Mouse (Mus musculus): ENCODE data around the gene Tpcn1. TPM values are rescaled to one million over a fixed set of nuclear protein-coding genes. Genes with fewer than 3 reads are reported as not detected.

Gene Tpcn1
- total RNA-seq, 4 experiments from 2014 or later = 32.5 to 41.9 (median 34.2) TPM

DNA sequence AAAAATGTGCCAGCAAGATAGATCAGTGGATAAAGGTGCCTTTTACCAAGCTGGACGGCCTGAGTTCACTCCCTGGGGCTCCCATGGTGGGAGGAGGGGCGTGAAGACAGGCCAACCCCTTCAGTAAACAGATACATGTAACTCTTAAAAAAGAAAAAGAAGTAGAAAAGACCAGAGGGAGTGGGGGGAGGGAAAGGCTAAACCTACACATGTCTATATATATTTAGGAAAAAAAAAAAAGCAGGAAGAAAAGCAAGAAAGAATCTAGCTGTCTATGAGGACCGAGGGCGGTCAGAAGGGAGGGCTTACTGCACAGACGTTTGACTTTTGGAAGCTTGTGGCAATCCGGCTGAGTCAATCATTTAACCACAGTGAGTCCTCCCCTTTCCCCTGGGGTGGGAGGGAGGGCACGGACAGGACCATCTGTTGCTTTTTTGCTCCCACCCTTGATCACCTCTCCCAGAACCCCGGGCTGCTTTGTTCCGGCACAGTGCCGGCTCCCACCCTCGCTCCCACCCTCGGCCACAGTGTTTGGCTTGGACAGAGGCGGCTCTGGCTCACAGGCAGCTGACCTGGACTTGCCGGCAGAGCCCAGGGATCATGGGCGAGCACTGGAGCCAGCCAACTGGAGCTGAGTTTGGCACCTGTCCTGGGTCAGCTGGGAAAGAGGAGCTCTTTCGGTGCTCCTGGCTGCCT, 27.7 kb downstream of the Tpcn1 start:
- DNase-seq (ENCODE audit: low spot score in 2 of 2) = peak in 1 of 2 experiments; percentile 52

- DNase-seq (ENCODE audit: low spot score in 2 of 2) = no peak
These were observed 28.3 kb downstream of the Tpcn1 start for GRCm38 (mm10) chr5:120560129-120560615.

DNA sequence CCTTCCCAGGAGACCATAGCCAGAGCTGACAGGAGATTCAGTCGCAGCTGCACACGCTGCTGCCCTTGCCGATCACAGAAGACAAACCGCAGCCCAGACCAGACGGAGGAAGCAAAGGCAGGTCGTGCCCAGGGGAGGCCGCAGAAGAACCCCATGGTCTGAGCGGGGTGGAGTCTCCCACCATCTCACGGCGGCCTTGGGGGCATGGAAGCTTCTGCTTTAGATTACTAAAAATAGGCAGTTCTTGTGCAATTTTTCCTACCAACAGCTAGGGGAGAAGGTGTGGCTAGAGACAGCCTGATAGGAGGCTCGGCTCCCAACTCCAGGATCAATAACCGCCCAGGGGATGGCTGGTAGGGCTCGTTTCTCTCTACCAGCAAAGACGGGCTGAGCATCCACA, 29.7 kb downstream of the Tpcn1 start:
- DNase-seq (ENCODE audit: low spot score in 2 of 2) = no peak

DNA sequence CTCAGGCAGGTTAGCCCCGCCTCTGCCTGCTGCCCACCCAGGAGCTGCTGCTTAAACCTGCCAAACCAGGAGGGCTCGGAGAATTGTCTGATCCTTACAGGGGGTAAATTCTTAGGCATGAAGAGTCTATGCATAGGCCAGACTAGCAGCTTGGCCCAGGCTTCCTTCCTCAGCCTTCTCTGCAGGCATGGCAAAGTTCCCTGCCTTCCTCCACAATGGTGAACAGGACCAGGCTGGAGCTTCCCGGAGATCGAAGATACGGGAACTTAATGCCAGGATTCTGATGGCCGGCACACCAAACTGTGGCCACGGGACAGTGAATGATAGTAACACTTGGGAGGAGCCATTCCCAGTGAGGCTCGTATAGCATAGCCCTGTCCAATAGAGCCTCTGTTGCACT, 30.4 kb downstream of the Tpcn1 start:
- DNase-seq (ENCODE audit: low spot score in 2 of 2) = no peak

- no peak for DNase-seq (ENCODE audit: low spot score in 2 of 2)
These were observed 32.6 kb downstream of the Tpcn1 start for GRCm38 (mm10) chr5:120555871-120556270.

DNA sequence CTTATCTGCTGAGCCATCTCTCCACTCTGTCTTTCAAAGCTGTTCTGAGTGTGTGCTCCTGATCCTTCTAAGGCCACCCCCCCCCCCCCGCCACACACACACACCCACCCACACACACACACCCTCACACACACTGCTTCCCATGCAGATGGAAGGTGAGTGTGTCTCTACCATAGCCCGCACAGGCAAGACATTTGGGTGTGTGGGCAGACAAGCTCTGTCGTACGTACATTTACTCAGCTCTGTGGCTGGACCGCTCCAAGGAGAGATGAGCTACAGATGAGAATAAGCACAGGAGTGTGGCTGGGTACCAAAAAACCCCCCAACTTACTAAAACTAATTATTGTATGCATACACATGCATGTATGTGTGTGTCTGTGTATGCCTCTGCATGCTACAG, 37.8 kb downstream of the Tpcn1 start:
- DNase-seq (ENCODE audit: low spot score in 2 of 2) = no peak

DNA sequence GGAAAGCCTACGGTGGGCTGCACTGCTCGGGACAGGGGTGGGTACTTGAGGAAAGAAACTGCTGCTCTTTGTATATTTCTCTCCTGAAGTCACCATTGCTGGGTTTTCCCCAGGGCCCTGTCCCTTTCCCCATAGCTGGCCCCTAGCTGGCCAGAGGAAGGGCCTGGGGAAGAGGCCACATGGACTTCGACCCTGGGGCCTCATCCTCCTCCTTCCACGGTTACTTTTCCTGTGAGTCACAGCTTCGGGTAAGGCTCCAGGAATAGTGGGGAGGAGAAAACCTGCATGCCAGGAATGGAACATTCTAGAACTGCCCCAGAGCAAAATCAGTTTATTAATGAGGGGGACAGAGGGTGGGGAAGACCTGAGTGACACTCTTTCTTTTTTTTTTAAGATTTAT, 38.3 kb downstream of the Tpcn1 start:
- DNase-seq (ENCODE audit: low spot score in 2 of 2) = no peak

- DNase-seq (ENCODE audit: low spot score in 2 of 2) = no peak
These were observed 40.1 kb downstream of the Tpcn1 start for GRCm38 (mm10) chr5:120548236-120548850.

DNA sequence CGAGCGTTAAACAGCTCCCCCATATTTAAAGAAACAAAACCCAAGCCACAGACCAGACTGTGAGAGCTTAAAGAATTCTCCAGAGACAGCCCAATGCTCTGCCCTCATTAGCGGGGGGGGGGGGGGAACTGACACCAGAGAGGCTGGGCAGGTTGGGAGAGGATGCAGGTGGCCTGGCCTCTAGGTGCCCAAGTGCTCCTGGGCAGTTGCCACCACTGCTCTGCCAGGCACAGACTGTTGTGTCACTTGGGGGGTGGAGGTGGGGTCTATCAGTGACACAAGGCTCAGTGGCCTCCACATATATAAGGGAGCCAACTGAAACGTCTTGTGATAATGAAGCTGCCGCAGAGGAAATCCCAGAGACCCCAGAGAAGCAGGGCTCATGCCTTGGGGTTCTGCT, 51.8 kb downstream of the Tpcn1 start:
- DNase-seq (ENCODE audit: low spot score in 2 of 2) = no peak

DNA sequence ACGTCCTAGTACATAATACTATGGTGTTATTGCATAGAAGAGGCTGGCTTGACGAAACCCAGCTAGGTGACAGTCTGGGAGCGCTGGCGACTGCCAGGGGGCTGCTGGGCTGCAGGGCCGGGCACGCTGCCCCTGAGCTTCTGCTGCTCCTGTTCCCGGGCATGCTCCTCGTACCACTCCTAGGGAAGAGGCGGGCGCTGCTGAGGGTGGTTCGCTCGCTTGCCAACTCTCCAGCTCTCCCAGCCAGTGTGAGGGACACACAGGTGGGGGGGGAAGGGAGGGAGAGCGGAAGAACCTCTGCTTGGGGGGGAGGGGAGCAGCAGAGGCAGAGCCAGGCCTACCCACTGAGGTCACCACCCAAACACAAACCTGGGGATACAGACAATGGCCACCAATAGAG, 52.4 kb downstream of the Tpcn1 start:
- DNase-seq (ENCODE audit: low spot score in 2 of 2) = peak in 1 of 2 experiments; percentile 70

DNA sequence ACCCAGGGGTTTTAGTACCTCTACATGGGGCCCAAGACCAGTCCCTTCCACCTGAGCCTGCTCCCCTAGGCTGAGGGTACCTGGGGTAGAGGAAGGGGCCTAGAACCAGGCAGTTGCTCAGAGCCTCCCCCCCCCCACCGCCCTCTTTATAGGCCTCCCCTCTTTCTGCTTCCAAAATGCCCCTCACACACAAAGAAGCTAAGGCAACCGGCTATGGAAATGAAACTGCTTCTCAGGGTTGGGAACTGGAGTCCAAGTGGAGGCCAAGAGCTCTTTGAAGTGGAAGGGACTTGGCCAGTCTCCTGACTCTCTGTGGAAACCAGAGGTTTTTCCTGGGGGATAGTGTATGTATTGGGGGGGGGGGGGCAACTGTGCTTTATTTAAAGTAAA, 53.8 kb downstream of the Tpcn1 start:
- DNase-seq (ENCODE audit: low spot score in 2 of 2) = no peak

DNA sequence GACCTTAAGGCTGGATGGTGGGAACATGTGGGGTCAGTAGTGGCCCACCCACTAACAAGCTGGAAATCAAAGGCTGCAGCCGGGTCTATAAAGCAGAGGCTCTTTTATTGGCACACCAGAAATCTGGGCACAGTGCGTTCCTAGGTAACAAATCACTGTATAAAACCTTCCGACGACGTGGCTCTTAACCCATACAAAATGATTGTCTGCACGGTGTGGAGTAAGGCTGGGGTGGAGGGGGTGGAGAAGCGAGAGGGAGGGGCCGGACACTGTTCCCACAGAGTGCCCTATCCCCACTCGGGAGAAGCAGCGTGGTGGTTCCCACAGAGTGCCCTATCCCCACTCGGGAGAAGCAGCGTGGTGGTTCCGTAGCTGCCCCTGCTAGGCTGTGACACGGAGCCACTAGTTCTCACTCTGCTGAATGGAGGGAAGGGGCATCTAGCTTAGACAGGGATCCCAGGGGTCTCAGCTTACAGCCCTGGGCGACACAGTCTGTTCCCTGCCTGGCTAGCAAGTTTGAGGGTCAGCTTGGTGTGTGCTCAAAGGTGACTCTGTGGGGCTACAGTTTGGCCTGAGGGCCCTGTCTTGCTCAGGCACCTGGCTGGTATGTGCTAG, 54.3 kb downstream of the Tpcn1 start:
- no peak for DNase-seq (ENCODE audit: low spot score in 2 of 2)

- no peak for DNase-seq (ENCODE audit: low spot score in 2 of 2)
These were observed 56.8 kb downstream of the Tpcn1 start for GRCm38 (mm10) chr5:120531631-120532030.

DNA sequence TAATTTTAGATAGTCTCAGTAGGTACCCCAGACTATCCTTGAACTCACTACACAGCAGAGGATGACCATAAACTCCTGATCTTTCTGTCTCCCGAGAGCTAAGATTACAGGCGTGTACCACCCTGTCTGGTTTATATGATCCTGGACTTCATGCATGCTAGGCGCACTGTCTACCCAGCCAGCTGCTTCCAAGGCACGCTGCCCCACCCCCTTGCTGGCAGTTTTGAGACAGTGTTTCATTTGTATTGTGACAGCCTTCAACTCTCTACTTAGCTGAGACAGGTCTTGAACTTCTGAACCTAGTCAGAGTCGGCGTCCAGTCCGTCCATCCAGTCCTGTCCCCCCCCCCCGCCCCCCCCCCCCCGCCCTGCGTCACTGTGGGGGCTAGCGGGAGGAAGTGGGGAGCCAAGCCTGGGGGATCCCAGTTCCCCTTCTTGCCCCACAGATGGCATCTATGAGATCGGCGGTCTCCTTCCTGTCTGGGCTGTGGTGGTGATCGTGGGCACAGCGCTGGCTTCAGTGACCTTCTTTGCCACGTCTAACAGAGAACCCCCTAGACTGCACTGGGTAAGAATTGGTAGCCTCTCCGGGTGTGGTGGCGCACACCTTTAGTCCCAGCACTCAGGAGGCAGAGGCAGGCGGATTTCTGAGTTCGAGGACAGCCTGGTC, 61.0 kb downstream of the Tpcn1 start:
- no peak for DNase-seq (ENCODE audit: low spot score in 2 of 2)

- no peak for DNase-seq (ENCODE audit: low spot score in 2 of 2)
These were observed 62.2 kb downstream of the Tpcn1 start for GRCm38 (mm10) chr5:120526311-120526710.

DNA sequence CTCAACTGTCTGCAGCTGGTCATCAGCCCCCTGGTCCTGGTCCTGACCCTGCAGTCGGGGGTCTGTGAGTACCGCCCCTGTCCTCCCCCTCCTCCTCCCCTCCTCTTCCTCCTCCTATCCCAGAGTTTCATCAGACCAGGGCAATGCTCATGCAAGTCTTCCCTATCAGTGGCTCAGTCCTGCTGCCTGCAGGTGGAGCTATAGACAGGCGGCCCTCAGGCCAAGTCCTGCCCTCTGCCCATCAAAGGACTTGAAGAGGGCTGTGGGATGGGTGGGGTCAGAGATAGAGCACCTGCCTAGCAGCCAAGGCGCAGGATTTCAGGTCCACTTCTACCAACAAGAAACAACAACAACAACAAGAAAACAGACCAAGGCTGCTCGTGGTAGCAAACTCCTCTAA, 62.7 kb downstream of the Tpcn1 start:
- no peak for DNase-seq (ENCODE audit: low spot score in 2 of 2)

- DNase-seq (ENCODE audit: low spot score in 2 of 2) = no peak
These were observed 63.7 kb downstream of the Tpcn1 start for GRCm38 (mm10) chr5:120524736-120525135.

DNA sequence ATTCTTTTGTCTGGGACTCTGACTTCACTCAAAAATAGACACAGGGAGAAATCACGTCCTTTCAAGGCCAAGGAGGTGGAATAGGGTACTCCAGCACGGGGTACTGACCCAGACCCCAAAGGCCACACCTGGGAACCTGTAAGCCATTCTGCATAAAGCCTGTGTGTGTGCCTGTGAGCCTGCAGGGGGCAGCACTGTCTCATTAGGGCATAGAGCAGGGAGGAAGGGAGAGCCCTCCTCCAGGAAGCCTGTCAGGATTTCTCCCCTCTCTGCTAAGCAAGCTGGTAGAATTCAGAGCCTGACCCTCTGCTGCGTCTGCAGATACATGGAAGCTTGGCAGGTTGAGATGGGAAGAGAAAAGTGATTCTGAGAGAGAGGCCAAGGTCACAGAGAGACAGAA, 65.8 kb downstream of the Tpcn1 start:
- no peak for DNase-seq (ENCODE audit: low spot score in 2 of 2)

GRCm38 (mm10) chr5:120517552-120517951, 70.9 kb downstream of the Tpcn1 start:
- no peak for DNase-seq (ENCODE audit: low spot score in 2 of 2)

DNA sequence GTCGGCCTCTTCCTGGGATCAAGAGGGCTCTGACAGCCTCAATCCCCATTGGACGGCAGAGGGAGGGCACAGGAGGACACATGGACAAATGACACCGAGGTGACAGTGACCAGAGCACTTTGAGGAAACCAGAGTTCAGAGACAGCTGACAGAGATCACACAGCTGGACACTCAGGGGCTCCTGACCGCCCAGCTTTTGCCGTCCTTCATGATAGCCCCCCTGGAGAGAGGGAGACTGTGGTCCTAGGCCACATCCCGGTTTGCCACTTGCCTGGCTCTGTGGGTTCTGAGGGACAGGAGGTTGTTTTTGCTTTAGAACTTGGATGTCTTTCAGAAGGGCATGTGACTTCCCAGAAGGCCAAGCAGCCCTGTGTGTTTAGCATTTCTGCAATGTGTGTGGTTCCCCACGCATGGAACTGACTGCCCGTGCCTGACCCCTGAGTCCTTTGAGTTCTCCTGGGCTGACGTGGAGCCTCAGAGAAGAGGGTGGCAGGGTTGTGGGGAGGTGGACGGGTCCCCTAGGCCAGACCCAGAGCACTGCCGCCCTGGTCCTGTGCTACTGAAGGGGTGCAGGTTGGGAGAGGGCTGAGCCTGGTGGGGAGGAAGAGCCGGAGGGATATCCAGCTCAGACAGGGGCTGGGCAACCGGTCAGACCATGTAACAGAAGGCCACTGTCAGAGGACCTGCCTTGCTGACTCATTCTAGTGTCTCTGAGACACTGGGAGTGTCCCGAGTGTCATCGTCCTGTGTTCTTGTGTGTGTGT, 72.1 kb downstream of the Tpcn1 start:
- no peak for DNase-seq (ENCODE audit: low spot score in 2 of 2)

- no peak for DNase-seq (ENCODE audit: low spot score in 2 of 2)
These were observed 73.0 kb downstream of the Tpcn1 start for GRCm38 (mm10) chr5:120515451-120515850.
